Mouse (Mus musculus): ENCODE measurements around the gene Clpp. TPM values are rescaled to one million over a fixed set of nuclear protein-coding genes. Genes with fewer than 3 reads are reported as not detected.

Clpp gene
- total and polyA plus RNA-seq, 2 experiments from 2014 or later: 150 to 163 TPM

GRCm38 (mm10) chr17:56996506-56996905 lies 6.4 kb downstream of the Clpp start:
- no peak for TF ChIP-seq CTCF (IDR thresholded peaks at IDR 0.05; ENCODE audit: low read depth)
- no peaks in the 10 kb centered on the region for H3K27me3 ChIP-seq (ENCODE audit: insufficient read depth, low read length)
- H3K9ac ChIP-seq (replicated peaks; ENCODE audit: low read length): no peak overlapping the region
- 76% methylated on average over 2 of the region's 2 CpGs for WGBS
- H3K36me3 ChIP-seq (ENCODE audit: insufficient read depth, low read length): peaks cover 45% of the 10 kb centered on the region
- ATAC-seq (no peak), DNase-seq (ENCODE audit: low spot score) (no peak)
- no peaks in the 10 kb centered on the region for H3K9me3 ChIP-seq (ENCODE audit: low read length)
- H3K27ac ChIP-seq: peak overlapping the region; percentile 86; the same call in 1 of the 2 replicates
- H3K4me3 ChIP-seq (ENCODE audit: low read length): no peak overlapping the region
- H3K4me1 ChIP-seq (ENCODE audit: insufficient read depth, low read length): 0 out of 2 replicates have a peak, but pooled peaks cover 3% of the 10 kb centered on the region
- H3K4me2 ChIP-seq (ENCODE audit: low read depth, low read length): peak overlapping the region; percentile 73

GRCm38 (mm10) chr17:56997029-56997667 lies 7.0 kb downstream of the Clpp start, which contains the start of gene Alkbh7:
Gene Alkbh7, plus strand, starts transcription at chr17:56997339.
- H3K27me3 ChIP-seq (ENCODE audit: insufficient read depth, low read length): no peaks in the 10 kb centered on the region
- under 1% methylated on average over 37 of the region's 38 CpGs for WGBS
- peak; percentile 84 for TF ChIP-seq CTCF (IDR thresholded peaks at IDR 0.05; ENCODE audit: low read depth)
- peak; percentile 96 for DNase-seq (ENCODE audit: low spot score)
- H3K36me3 ChIP-seq (ENCODE audit: insufficient read depth, low read length): peaks cover 45% of the 10 kb centered on the region
- peak within 1 kb of the TSS; percentile 73 for H3K4me2 ChIP-seq (ENCODE audit: low read depth, low read length)
- 0 out of 2 replicates have a peak, but pooled peaks cover 3% of the 10 kb centered on the region for H3K4me1 ChIP-seq (ENCODE audit: insufficient read depth, low read length)
- peak within 1 kb of the TSS; percentile 71 for H3K9ac ChIP-seq (replicated peaks; ENCODE audit: low read length)
- peak within 1 kb of the TSS; percentile 86 for H3K27ac ChIP-seq
- H3K9me3 ChIP-seq (ENCODE audit: low read length): no peaks in the 10 kb centered on the region
- peak within 1 kb of the TSS; percentile 85 for H3K4me3 ChIP-seq (ENCODE audit: low read length)
- ATAC-seq: peak; percentile 98

- TF ChIP-seq CTCF (IDR thresholded peaks at IDR 0.05; ENCODE audit: low read depth): no peak
- Histone ChIP-seq H3K4me2 (ENCODE audit: low read depth, low read length) (no peak overlapping the region), H3K9ac (replicated peaks; ENCODE audit: low read length) (no peak overlapping the region), H3K27ac (no peak overlapping the region), H3K4me3 (ENCODE audit: low read length) (no peak overlapping the region), H3K4me1 (ENCODE audit: insufficient read depth, low read length) (0 out of 2 replicates have a peak, but pooled peaks cover 3% of the 10 kb centered on the region), H3K27me3 (ENCODE audit: insufficient read depth, low read length) (no peaks in the 10 kb centered on the region), H3K36me3 (ENCODE audit: insufficient read depth, low read length) (peaks cover 45% of the 10 kb centered on the region; the same call in 1 of the 2 replicates), H3K9me3 (ENCODE audit: low read length) (no peaks in the 10 kb centered on the region)
- ATAC-seq (no peak), DNase-seq (ENCODE audit: low spot score) (no peak)
- WGBS: 93% methylated on average over 9 of the region's 9 CpGs
Measured at GRCm38 (mm10) chr17:56999414-56999813, 9.3 kb downstream of the Clpp start.

GRCm38 (mm10) chr17:56999968-57000609 lies 10.0 kb downstream of the Clpp start, which contains the start of gene Pspn:
Gene Pspn, minus strand, starts transcription at chr17:57000018.
- H3K9me3 ChIP-seq (ENCODE audit: low read length): no peaks in the 10 kb centered on the region
- H3K4me1 ChIP-seq (ENCODE audit: insufficient read depth, low read length): 0 out of 2 replicates have a peak, but pooled peaks cover 3% of the 10 kb centered on the region
- no peak within 1 kb of the TSS for H3K4me2 ChIP-seq (ENCODE audit: low read depth, low read length)
- 87% methylated on average over 9 of the region's 9 CpGs for WGBS
- TF ChIP-seq CTCF (IDR thresholded peaks at IDR 0.05; ENCODE audit: low read depth): no peak
- H3K27me3 ChIP-seq (ENCODE audit: insufficient read depth, low read length): no peaks in the 10 kb centered on the region
- no peak within 1 kb of the TSS for H3K4me3 ChIP-seq (ENCODE audit: low read length)
- no peak for ATAC-seq
- H3K36me3 ChIP-seq (ENCODE audit: insufficient read depth, low read length): peaks cover 48% of the 10 kb centered on the region; the same call in 1 of the 2 replicates
- no peak within 1 kb of the TSS for H3K9ac ChIP-seq (replicated peaks; ENCODE audit: low read length)
- no peak for DNase-seq (ENCODE audit: low spot score)
- H3K27ac ChIP-seq: no peak within 1 kb of the TSS

GRCm38 (mm10) chr17:57001228-57001627 lies 11.1 kb downstream of the Clpp start:
- Histone ChIP-seq H3K4me2 (ENCODE audit: low read depth, low read length) (no peak overlapping the region), H3K4me3 (ENCODE audit: low read length) (no peak overlapping the region), H3K9me3 (ENCODE audit: low read length) (no peaks in the 10 kb centered on the region), H3K36me3 (ENCODE audit: insufficient read depth, low read length) (peaks cover 48% of the 10 kb centered on the region), H3K27ac (no peak overlapping the region), H3K4me1 (ENCODE audit: insufficient read depth, low read length) (0 out of 2 replicates have a peak, but pooled peaks cover 3% of the 10 kb centered on the region), H3K9ac (replicated peaks; ENCODE audit: low read length) (no peak overlapping the region), H3K27me3 (ENCODE audit: insufficient read depth, low read length) (no peaks in the 10 kb centered on the region)
- TF ChIP-seq CTCF (IDR thresholded peaks at IDR 0.05; ENCODE audit: low read depth): no peak
- DNase-seq (ENCODE audit: low spot score) (no peak), ATAC-seq (no peak)
- WGBS: 74% methylated on average over 8 of the region's 8 CpGs

GRCm38 (mm10) chr17:57003994-57004393 lies 13.9 kb downstream of the Clpp start:
- Histone ChIP-seq H3K4me1 (ENCODE audit: insufficient read depth, low read length) (no peaks in the 10 kb centered on the region), H3K27ac (no peak overlapping the region), H3K27me3 (ENCODE audit: insufficient read depth, low read length) (no peaks in the 10 kb centered on the region), H3K9me3 (ENCODE audit: low read length) (no peaks in the 10 kb centered on the region), H3K4me2 (ENCODE audit: low read depth, low read length) (no peak overlapping the region), H3K4me3 (ENCODE audit: low read length) (no peak overlapping the region), H3K9ac (replicated peaks; ENCODE audit: low read length) (no peak overlapping the region), H3K36me3 (ENCODE audit: insufficient read depth, low read length) (peaks cover 67% of the 10 kb centered on the region)
- DNase-seq (ENCODE audit: low spot score) (no peak), ATAC-seq (no peak)
- 94% methylated on average over 7 of the region's 7 CpGs for WGBS
- no peak for TF ChIP-seq CTCF (IDR thresholded peaks at IDR 0.05; ENCODE audit: low read depth)

Measured in hindbrain, postnatal 0 days (tissue).